Mouse (Mus musculus) small intestine, adult 2 months (tissue): ENCODE results near the gene Tmem169.

ENCODE experiments used
- CTCF ChIP-seq: fragments of 200-500 bp; IDR thresholded peaks from 2 replicates; pipeline ENCODE4 v1.5.1; 2012; ENCODE audit warnings: low read depth, mild to moderate bottlenecking, control low read depth, inconsistent platforms, low read length, moderate library complexity, mixed read lengths; ENCODE audit not compliant: insufficient replicate concordance, insufficient read length; ENCODE audit errors: extremely low read depth
- POLR2A ChIP-seq: fragments of 200-500 bp; IDR thresholded peaks from 2 replicates; pipeline ENCODE4 v1.6.1; 2012; ENCODE audit warnings: low read depth, mild to moderate bottlenecking, control low read depth, inconsistent platforms, low read length, moderate library complexity

DNA sequence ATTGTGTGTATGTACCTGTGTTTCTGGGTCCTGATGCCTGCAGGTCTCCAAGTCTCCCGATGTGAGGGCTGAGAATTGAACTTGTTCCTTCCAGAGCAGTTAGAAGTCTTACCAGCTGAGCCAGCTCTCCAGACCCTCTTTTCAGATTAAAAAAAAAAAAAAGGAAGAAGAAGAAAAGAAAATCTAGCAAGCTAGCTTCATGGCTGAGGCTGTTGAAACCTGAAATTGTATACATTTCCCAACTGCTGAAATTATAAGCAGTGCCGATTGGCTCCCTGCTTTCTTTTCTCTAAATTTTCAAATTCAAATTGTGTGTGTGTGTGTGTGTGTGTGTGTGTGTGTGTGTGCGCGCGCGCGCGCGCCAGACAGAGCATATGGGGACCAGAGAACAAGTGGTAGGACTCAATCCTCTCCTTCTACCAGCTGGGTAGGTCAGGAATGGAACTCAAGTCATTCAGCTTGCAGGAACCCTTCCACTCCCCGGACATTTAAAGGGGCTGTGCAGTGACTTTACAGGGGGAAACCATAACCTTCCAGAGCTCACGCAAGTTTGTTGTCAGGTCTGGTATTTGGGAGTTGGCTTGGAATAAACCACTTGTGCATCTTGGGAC is 30.2 kb upstream of the Tmem169 start:
- TF ChIP-seq POLR2A (no peak), CTCF (no peak)
